Mouse (Mus musculus) A20 (cell line): ENCODE measurements around the gene Slc35e3.

Experiments used
- DNase-seq: peaks from one replicate; pipeline ENCODE4 v3.0.0-alpha.2; 2011; ENCODE audit warnings: low read depth, low spot score

Gene Slc35e3

GRCm38 (mm10) chr10:117746297-117746883 is at the start of gene Slc35e3:
Gene Slc35e3, minus strand, starts transcription at chr10:117746365.
- DNase-seq: peak; percentile 95

GRCm38 (mm10) chr10:117795206-117795605 is 49.0 kb upstream of the Slc35e3 start:
- DNase-seq: no peak

- DNase-seq: peak; percentile 46
Observed at GRCm38 (mm10) chr10:117793436-117794030, 47.4 kb upstream of the Slc35e3 start.

- peak; percentile 100 for DNase-seq
Observed at GRCm38 (mm10) chr10:117792141-117793091, 46.3 kb upstream of the Slc35e3 start, which contains the start of gene Nup107. Gene Nup107, minus strand, starts transcription at chr10:117792705.

GRCm38 (mm10) chr10:117791171-117791470 is 45.0 kb upstream of the Slc35e3 start:
- DNase-seq: no peak

GRCm38 (mm10) chr10:117790421-117791170 is 44.4 kb upstream of the Slc35e3 start:
- DNase-seq: no peak

GRCm38 (mm10) chr10:117790011-117790410 is 43.8 kb upstream of the Slc35e3 start:
- no peak for DNase-seq

GRCm38 (mm10) chr10:117784646-117785045 is 38.5 kb upstream of the Slc35e3 start:
- no peak for DNase-seq

- no peak for DNase-seq
Observed at GRCm38 (mm10) chr10:117783786-117784420, 37.7 kb upstream of the Slc35e3 start.

- no peak for DNase-seq
Observed at GRCm38 (mm10) chr10:117782491-117783260, 36.5 kb upstream of the Slc35e3 start.

- no peak for DNase-seq
Observed at GRCm38 (mm10) chr10:117782056-117782455, 35.9 kb upstream of the Slc35e3 start.

- no peak for DNase-seq
Observed at GRCm38 (mm10) chr10:117781021-117781725, 35.0 kb upstream of the Slc35e3 start.

- DNase-seq: no peak
Observed at GRCm38 (mm10) chr10:117780306-117780911, 34.2 kb upstream of the Slc35e3 start.

GRCm38 (mm10) chr10:117779581-117780305 is 33.6 kb upstream of the Slc35e3 start:
- no peak for DNase-seq

- DNase-seq: no peak
Observed at GRCm38 (mm10) chr10:117778951-117779350, 32.8 kb upstream of the Slc35e3 start.

- no peak for DNase-seq
Observed at GRCm38 (mm10) chr10:117778328-117778910, 32.3 kb upstream of the Slc35e3 start.

- no peak for DNase-seq
Observed at GRCm38 (mm10) chr10:117777501-117778327, 31.5 kb upstream of the Slc35e3 start.

- DNase-seq: no peak
Observed at GRCm38 (mm10) chr10:117777103-117777470, 30.9 kb upstream of the Slc35e3 start.
